Mouse (Mus musculus) heart, postnatal 0 days (tissue): ENCODE data around the gene Slc30a1.

Experiments used
- CTCF ChIP-seq: IDR thresholded peaks from 2 replicates; pipeline ENCODE4 v1.5.1; 2016; ENCODE audit warnings: antibody characterized with exemption, control low read depth, low read depth
- EP300 ChIP-seq: IDR thresholded peaks from 2 replicates; pipeline ENCODE4 v1.6.1; 2016; ENCODE audit warnings: antibody characterized with exemption, low read depth

- no peak for TF ChIP-seq CTCF
- TF ChIP-seq EP300, result no peak
These were observed 20.1 kb downstream of the Slc30a1 start for GRCm38 (mm10) chr1:191926681-191927080.
